Mouse (Mus musculus) small intestine, adult 2 months (tissue): Measurements from ENCODE around the gene Gm34653.

Experiments used
- CTCF ChIP-seq: fragments of 200-500 bp; IDR thresholded peaks from 2 replicates; pipeline ENCODE4 v1.5.1; 2012; ENCODE audit warnings: low read depth, mild to moderate bottlenecking, control low read depth, inconsistent platforms, low read length, moderate library complexity, mixed read lengths; ENCODE audit not compliant: insufficient replicate concordance, insufficient read length; ENCODE audit errors: extremely low read depth
- POLR2A ChIP-seq: fragments of 200-500 bp; IDR thresholded peaks from 2 replicates; pipeline ENCODE4 v1.6.1; 2012; ENCODE audit warnings: low read depth, mild to moderate bottlenecking, control low read depth, inconsistent platforms, low read length, moderate library complexity

GRCm38 (mm10) chr2:34833624-34834023 lies 817 bp downstream of the Gm34653 start:
- TF ChIP-seq CTCF (no peak), POLR2A (no peak)
